Mouse (Mus musculus) adrenal gland, adult 8-10 months (tissue): ENCODE measurements at regions not wholly inside any gene's neighbourhood (a gene's known extent, or its start where the extent isn't known, plus 50 kb on each side); places are given as distances from the start of the nearest gene placed in this dataset.
A peak's percentile ranks its signal among the peaks of the same experiment; 100 is the strongest.

ENCODE experiments used
- DNase-seq: peaks from one replicate; pipeline ENCODE4 v3.0.0; 2022

DNA sequence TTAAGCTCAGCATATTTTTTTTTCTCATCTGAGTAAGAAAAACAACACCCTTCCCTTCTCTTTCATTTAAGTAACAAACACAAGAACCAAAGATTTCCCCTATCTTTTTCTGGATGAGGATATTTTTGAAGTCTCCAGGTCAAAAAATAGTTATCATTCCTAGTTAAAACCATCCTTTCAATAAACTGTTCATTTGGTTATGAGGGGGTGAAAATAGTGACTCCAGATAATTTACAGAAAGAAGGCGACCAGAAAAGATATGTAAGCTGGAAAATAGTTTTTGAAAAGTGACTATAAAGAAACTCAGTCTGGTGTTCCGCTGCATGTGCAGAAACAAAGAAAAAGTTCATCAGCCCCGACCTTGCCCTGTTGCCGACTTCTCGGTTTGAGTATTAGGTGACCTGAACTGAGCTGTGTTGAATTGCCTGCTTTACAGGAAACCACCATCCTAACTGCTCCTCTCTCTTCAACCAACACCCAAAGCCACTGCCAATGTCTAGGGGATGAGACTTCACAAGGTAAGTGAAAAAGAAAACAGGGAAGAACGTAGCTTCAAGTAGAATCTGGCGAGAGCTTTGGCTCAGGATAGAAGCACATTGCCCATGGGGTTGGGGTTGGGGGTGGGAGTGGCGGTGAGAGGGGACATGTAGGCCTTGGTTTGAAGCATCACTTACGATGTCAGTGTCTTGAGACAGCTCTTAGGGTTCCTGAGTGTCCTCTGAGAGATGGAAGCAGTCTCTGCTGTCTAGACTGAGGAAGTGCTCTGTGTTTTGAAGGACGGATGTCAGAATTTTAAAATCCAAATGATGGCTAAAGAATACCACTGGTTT, 104.6 kb downstream of the Ube2e3 start:
- no peak for DNase-seq

DNA sequence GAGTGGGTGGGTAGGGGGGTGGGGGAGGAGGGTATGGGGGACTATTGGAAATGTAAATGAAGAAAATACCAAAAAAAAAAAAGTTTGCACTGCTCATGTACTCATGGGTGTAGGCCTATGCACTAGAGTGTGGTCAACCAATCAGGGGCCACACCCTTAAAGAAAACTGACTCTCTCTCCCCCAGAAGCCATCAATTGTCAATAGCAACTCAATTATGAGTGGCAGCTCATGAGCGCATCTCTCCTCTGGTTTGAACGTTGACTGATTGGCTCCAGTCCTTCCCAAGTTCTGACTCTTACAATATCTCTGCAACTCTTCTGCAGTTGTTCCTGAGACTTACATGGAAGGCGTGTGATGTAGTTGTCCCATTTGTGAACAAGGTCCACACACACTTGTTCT, 105.9 kb downstream of the Ube2e3 start:
- no peak for DNase-seq

DNA sequence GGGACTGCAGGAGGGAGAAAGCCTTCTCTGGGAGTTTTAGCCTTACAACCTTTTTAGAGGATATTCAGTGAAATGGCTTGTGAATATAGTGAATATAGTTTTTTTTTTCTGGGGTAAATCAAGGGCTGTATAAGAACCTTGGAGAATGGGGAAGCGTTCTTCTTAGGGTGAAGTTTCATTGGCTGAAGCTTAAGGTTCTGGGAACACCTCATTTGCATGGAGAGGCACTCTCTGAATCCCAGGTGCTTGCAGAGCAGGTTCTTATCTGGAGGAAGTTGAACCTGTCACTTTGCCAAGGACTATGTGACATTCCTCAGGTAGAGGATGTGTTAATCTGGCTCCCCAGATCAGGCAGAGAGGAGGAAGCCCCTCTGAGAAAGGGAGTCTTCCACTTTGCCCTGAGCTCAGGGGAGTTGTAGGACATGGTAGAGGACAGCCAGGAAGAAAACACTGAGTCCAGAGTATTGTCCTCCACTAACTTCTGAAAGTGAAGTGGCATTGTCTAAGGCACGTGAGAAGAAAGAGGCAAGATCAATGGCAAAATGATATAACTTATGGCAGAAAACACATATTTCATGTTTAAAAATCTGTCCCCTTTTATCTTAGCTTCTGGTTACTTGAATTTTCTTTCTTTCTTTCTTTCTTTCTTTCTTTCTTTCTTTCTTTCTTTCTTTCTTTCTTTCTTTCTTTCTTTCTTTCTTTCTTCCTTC, 106.9 kb downstream of the Ube2e3 start:
- no peak for DNase-seq

DNA sequence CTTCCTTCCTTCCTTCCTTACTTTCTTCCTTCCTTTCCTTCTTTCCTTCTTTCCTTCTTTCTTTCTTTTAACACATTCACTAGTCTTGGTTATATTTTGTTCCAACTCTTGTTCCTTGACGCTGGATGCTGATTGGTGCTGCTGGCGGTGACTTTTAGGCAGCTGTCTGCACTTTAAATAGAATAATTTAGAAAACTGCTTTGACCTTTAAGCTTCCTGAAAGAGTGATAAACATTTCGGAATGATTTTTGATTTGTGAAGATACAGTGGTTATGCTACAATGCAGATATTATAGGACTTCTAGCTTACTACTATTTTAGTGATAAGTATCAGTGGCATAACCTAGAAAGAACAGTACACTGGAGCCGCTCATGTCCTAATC, 107.5 kb downstream of the Ube2e3 start:
- DNase-seq: no peak

DNA sequence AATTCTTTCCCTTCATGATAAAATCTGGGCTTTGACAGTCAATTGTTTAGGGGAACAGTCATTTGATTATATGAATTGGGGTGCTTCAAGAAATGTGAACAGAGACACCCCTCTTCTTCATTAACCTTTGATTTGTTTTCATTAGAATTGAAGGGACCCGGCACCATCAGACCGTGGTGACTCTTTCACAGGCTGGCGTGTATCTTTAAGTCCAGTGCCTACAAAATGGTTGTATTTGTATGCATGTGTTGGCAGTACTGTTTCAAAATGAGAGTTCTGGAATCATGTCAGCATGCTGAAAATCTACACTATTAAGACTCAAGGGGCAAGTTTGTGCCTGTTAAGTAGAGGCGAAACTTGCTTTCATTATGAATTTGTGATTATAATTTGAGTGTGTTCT, 108.2 kb downstream of the Ube2e3 start:
- no peak for DNase-seq

DNA sequence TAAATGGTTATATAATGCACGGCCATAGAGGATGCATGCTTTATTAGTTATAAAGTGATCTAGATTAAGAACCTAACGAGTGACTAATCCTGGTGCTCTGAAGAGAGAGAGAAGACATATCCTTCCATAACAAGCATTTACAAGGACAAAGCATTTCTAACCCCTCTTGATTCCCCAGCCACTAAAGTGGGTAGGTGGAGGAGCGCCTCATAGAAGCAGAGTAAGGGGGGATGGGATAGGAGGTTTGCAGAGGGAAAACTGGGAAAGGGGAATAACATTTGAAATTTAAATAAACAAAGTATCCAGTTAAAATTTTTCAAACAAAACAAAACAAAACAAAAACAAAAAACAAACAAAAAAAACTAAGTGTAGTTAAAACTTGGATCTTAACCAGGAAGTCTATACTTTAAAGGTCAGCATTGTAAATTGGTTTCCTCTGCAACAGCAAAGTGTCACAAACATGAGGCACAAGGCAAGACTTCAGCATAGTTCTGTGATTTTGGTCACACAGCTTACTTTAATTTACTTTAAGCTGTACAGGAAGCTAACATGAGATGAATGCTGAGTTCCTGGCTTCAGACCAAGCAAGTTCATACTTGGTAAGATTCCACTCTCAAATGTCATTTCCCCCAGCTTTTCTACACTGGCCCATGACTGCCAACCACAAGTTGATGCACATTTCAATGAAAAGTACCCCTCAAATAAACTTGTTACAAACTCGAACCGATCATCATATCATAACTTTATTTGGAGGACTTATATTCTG, 109.9 kb downstream of the Ube2e3 start:
- no peak for DNase-seq

DNA sequence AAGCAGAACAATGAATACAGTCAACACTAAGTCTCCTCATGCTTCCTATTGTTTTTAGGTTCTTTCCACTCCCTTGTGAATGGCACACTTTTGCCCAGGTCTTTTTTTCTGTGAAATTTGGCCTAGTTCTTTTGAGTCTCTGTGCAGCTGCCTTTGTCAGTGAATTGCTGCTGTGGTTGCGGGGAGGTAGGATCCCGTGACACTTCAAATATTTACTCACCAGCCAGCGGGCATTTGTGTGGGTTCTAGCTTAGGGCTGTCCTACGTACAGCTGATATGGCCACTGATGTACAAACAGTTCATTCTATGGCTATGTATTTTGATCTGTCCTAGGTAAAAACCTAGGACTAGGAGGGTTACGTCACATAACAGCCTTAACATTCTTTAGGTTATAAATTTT, 112.1 kb downstream of the Ube2e3 start:
- no peak for DNase-seq

DNA sequence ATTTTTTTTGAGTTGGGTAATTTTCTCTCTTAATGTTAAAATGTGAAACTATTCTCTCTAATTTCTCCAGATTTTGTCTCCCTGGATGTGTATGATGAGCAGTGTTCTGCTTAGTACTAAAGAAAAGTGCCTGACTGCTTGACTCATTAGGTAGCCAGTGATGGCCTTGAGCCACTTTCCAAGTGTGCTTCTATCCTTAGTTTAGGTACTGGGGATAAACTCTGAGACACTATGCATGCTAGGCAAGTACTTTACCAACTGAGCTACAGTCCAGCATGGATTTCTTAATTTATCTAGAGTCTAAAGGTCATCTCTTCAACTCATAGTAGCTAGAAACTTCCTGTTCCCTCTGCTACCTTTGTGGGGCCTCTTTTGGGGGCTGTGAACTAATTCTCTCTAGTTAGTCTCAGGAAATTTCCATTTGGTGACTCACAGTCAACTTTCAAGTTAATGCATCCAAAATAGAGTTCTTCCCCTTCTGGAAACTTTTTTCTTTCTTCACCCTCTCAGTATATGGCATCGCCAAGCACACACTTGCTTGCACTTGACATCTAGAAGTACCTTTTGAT, 112.8 kb downstream of the Ube2e3 start:
- peak; percentile 11 for DNase-seq

DNA sequence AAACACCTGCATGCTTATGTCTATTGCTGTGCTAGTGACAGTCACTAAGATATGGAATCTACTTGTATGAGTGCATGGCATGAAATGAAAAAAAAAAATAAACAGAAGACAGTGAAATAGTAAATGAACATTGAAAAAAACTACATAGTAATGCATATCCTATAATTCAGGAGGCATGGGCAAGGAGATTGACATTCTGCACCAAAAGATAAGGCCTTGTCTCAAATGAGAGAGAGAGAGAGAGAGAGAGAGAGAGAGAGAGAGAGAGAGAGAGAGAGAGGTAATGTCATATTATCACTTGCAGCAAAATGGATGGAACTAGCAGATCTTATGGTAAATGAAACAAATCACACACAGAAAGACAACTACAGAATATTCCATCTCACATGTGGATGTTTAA, 115.4 kb downstream of the Ube2e3 start:
- DNase-seq: no peak

DNA sequence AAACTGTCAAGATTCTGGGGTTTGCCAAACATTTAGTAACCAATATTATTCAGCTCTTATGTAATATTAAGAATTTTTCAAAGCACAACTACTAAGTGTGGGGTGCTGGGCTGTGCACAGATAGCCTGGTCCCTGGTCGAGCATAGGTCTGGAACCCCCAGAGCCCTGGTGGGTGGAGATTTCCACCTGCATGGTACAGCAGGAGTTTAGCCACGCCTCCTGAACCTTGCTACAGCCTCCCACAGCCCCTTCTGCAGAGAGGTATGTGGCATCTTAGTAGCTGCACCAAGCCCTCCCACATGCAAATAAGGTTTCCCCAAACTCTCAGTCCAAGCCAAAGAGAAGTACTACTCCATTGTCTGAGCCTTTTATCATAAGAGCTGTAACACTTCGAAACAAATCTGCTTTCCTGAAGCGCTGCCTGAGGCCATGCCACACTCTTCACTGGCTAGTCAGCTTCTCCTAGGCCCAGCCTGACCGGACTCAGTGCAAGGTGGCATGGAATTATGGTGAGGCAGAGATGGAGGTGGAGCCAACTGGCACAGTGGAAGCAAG, 116.1 kb downstream of the Ube2e3 start:
- DNase-seq: no peak

DNA sequence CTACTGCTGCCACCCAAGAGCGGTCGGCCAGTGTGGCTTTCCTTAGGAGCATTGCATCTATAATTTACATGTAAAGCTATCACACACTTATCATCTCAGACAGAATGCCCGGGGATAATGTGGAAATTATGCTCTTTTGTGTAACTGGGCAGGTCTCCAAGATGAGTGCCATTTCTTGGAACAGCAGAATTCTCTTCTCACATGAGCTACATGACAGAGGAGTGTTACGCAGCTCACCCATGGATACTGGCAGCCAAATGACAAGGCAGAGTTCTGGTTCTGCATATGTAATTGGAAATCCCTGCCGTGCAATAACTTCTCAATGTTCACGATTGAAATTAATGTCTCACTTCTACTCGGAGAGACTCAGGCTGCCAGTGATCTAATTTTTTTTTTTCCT, 119.1 kb downstream of the Ube2e3 start:
- no peak for DNase-seq

DNA sequence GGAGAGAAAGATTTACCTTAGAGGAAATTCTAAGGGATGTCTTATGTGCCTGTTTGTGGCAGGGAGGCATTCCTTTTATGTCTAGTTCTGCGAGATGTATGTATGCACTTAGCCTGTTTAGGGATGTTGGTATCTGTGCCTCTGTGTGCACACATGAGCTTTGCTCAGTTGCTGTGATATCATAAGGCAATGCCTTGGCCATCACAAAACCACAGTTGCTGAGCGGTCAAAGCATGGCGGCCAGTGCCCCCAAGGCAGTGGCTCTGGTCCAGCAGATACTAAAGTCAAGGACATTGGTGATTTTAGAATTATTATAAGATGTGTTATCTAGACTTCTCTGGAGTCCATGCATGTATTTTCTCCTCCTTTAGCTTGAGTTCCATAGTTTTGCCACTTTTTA, 119.5 kb downstream of the Ube2e3 start:
- no peak for DNase-seq

DNA sequence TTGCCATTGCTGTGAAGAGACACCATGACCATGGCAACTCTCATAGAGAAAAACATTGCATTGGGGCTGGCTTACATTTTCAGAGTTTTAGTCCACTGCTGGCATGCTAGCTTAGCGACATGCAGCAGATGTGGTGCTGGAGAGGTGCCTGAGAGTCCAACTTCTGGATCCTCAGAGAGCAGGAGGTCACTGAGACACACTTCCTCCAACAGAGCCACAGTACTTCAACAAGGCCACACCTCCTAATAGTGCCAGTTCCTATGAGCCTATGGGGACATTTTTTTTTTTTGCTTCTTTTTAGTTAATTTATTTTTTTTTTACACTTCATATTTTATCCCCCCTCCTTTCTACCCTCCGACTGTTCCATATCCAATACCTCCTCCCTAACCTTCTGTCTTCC, 120.3 kb downstream of the Ube2e3 start:
- DNase-seq: no peak

DNA sequence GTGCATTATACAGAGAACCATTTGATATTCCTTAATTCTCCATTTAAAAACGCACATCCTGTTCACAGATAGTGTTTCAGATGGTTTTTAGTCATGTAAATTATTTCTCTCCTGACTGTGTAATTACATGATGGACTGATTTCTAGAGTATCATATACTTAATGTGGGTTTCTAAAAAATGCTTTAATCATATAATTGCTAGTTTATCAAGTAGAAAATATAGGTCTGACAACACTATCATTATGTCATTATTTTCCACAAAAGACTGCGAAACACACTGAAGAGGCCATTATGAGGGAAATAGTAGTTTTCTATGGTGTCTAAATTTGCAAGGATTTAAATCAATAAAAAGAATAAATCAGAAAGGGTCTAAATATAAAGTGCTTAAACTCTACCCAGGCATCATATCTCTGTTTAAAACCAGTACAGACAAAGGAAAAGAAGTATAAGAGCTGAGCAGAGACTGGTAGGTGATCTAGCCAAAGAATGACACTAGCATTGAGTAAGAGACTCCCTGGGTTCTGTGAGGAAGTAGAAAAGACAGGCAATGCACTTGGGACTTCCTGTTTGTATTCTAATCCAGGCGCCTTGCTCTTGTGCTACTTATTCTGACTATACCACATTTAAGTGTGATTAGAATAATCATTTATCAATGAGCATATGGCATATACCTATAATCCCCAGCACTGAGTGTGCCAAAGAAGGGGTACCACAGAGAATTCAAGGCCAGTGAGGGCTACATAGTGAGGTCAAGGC, 127.1 kb downstream of the Ube2e3 start:
- DNase-seq: no peak

DNA sequence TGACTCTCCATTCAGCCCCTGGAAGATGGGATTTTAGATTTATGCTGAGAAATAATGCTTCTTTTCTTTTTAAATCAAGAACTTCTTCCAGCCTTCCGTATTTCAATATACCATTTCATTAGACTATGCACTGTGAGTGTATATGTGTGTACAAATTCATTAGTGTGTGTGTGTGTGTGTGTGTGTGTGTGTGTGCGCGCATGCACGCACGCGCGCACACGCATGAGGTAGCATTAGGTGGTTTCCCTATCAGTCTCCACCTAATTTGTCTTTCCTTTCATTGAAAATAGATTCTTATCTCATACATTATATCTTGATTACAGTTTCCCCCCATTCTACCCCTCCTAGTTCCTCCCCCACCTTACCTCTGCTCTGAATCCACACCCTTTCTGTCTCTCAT, 130.7 kb downstream of the Ube2e3 start:
- no peak for DNase-seq

DNA sequence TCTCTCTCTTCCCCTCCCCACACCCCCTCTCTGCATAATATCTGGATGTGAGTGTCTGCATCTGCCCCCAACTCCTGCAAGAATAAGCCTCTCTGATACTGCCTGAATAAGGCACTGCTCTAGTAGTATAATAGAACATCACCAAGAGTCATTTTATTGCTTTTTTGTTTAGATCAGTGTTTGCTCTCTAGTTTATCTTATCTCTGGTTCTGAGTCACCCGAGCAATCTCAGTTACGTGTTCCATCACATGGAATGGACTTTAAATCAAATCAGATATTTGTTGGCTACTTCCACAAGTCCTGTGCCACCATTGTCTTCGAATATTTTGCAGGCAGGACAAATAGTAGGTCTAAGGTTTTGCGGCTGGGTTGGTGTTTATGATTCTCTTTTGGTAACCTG, 131.5 kb downstream of the Ube2e3 start:
- DNase-seq: no peak

DNA sequence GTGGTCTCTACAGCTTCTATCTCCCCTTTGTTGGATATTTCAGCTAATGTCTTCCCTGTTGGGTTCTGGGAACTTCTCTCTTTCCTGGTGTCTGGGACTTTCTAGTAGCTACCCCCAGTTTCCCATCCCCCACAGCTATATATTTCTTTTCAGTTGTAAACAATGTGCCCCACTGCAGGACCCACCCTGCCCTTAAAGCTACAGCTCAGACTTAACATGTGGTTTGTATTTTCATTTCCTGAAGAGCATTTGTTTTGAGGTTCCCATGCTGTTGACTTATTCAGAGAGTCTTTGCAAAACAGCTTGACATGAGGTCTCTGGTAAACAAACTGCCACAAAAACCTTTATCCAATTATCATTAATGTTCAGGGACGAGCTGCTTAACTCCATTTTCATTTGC, 136.9 kb downstream of the Ube2e3 start:
- DNase-seq: no peak

DNA sequence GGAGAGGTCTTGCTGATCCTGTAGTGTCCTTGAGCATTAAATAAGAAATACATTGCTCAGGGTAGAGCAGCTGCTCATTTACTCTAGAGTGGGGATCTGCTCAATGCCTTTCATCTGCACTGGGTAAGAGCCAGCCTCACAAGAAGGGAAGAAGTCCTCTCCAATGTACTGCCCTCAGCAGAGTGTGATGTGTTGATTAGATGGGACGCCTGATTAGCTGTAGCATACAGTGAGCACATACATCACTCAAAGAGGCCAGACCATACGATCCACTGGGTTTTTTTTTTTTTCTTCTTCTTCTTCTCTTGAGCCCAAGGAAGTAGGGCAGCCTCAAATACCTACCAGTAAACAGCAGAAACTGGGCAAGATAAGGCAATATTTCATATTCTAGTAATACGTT, 140.7 kb downstream of the Ube2e3 start:
- no peak for DNase-seq

DNA sequence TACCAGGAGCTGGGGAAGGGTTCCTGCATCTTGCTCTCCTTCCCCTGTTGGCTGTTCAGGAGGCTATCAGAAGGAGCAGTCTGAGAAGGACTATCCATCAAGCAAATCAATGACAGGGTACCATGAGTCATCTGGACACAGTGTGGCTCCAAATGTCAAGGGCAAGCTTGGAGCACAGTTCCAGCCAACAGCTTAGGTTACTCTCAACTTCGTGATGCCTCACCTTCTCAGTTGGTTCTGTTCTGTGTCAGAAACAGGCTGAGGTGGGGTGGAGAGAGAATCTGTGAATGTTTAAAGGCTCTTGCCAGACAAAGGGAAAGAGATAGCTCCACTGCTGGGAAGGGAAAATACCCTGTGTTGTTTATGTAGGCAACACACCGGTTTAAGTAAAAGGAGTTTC, 141.9 kb downstream of the Ube2e3 start:
- DNase-seq: peak; percentile 78

DNA sequence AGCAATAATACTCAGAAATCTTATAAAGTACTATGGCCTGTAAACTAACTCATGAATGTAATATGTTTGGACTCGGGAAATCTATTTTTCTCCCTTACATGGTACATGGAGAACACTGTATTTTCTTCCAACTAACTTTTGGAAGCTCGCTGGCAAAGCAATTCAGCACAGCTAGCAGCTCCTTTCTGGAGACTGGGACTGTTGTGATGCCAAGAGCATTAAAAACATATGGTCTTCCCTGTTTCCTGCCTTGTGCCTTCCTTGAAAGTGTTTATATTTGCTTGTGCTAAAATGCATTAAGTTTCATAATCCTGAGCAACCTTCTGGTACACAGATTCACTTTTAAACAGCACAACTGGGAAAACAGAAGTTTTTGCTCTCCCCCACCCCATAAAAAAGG, 142.3 kb downstream of the Ube2e3 start:
- DNase-seq: no peak

DNA sequence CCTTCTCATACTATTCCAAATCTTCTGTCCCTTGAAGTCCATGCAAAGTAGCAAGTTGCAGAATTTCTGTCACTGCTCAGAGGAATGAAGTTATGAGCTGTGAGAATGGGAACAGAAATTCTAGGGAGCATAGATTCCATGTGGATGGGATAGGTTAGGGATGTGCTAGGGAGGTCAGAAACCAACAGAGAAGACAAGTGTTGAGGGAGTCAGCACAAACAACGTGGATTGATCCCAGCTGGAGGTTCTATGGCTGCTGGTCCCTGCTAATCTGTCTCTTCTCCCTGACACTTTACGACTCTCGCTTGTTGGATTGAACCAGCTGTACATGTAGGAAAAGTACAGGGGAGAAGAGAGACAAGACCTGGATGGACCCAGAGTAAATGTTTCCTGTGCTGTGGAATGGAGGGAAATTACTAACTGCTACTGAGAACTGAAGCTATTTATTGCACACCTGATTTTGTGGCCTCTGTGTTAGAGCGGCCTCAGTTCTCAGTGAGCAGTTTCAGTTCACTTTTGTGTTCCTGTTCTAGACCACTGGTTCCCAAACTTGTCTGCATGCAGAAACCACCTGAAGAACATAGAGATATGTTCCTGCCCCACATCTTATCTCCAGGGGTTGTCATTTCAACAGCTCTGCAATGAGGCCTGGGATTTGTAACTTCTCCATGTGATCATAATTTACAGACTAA, 151.0 kb downstream of the Ube2e3 start:
- DNase-seq: no peak

DNA sequence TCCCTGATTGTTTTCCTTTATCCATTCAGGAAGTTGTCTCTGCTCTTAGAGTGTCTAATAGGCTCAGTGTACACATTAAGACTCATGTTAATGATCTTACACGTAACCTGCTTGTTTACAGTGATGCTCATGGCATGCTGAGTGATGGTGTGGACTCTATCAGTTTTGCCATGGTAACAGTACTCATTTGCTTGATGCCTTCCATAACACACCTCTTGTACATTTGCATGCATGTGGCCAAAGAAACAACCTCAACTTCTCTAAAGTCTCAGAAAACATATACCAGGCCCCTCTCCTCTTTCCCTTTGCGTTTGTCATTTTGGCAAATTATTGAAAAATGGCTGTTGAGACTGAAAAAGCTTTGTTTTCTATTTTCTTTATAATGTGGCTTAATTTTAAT, 155.0 kb downstream of the Ube2e3 start:
- no peak for DNase-seq
